Mouse (Mus musculus): Measurements from ENCODE around the gene Atp5d. TPM values are rescaled to one million over a fixed set of nuclear protein-coding genes. Genes with fewer than 3 reads are reported as not detected.

Gene Atp5d
- polyA plus RNA-seq, 1 experiment from 2014 or later: 854 TPM

DNA sequence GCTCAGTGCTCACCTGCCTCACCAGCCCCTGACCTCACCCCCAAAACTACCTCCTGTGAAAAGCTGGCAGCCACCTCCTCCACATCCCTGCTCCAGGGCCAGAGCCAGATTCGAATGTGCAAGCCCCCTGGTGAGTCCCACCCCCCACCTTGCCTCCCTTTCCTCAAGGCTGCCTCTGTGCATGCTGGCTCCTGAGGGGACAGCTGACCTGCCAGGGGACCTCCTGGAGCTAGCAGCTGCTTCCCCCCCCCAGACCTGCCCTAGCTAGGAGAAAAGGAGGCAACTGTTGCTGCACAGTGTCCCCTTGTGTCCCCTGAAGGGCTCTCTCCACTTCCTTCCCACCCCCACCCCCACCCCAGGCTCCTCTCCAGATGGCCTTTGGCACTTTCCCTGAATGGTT is 16.8 kb downstream of the Atp5d start:
- Histone ChIP-seq H3K27me3 (replicated peaks; ENCODE audit: control insufficient read depth, insufficient read depth, low read length) (no peaks in the 10 kb centered on the region), H3K9me3 (ENCODE audit: control insufficient read depth, low read length) (no peaks in the 10 kb centered on the region), H3K27ac (ENCODE audit: low read length) (peak overlapping the region; percentile 34), H3K9ac (ENCODE audit: low read depth, low read length) (peak overlapping the region; percentile 98; the same call in 1 of the 2 replicates), H3K36me3 (ENCODE audit: control insufficient read depth, insufficient read depth, low read length) (peaks cover 29% of the 10 kb centered on the region), H3K4me3 (ENCODE audit: low read length) (no peak overlapping the region), H3K4me1 (ENCODE audit: control insufficient read depth, insufficient read depth, low read length) (peaks cover 78% of the 10 kb centered on the region), H3K4me2 (ENCODE audit: low read depth, low read length) (no peak overlapping the region)
- ATAC-seq: no peak
- WGBS: 60% methylated on average over 1 of the region's 1 CpGs

DNA sequence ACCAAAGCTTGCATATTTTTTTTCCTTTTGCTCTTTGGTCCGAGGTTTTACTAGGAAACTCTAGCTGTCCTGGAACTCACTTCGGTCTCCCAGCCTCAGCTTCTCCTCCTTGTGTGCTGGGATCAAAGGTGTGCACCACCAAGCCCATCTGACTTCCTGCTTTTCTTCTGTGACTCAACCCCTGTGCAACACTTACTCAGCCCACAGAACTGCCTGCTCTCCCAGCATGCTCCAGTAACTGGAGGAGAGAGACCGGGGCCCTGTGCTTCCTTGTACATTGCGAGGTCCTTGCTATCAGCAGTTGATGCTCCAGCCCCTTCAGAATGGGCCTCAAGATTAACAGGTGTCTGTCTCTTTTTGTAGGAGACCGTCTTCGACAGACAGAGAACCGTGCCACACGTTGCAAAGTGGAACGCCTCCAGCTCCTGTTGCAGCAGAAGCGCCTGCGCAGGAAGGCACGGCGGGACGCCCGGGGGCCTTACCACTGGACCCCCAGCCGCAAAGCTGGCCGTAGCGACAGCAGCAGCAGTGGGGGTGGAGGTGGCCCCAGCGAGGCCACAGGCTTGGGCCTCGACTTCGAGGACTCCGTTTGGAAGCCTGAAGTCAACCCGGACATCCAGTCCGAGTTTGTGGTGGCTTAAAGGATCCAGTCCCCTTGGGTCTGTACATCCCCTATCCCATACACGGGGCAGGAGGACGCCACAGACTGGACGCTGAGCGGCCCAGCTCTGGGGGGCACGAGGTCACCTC is 17.7 kb downstream of the Atp5d start:
- no peak overlapping the region for H3K9ac ChIP-seq (ENCODE audit: low read depth, low read length)
- ATAC-seq: no peak
- no peaks in the 10 kb centered on the region for H3K9me3 ChIP-seq (ENCODE audit: control insufficient read depth, low read length)
- peak overlapping the region; percentile 69 for H3K27ac ChIP-seq (ENCODE audit: low read length)
- peaks cover 87% of the 10 kb centered on the region for H3K4me1 ChIP-seq (ENCODE audit: control insufficient read depth, insufficient read depth, low read length)
- H3K27me3 ChIP-seq (replicated peaks; ENCODE audit: control insufficient read depth, insufficient read depth, low read length): no peaks in the 10 kb centered on the region
- no peak overlapping the region for H3K4me2 ChIP-seq (ENCODE audit: low read depth, low read length)
- 80% methylated on average over 29 of the region's 29 CpGs for WGBS
- H3K4me3 ChIP-seq (ENCODE audit: low read length): no peak overlapping the region
- peaks cover 29% of the 10 kb centered on the region for H3K36me3 ChIP-seq (ENCODE audit: control insufficient read depth, insufficient read depth, low read length)

DNA sequence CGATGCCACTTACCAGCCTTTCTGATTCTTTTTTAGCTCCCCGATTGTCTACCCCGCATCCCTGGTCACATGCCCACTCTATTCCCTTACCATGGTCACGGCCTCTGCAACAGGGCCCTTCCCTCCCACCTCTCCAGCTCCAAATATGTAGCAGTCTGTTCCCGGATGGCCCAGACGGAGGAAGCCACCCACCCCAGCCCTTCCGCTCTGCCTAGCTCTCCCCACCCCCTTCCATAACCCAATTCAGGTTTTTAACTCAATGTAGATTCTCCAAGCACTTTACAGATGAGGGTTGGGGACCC is 18.3 kb downstream of the Atp5d start:
- H3K4me2 ChIP-seq (ENCODE audit: low read depth, low read length): no peak overlapping the region
- H3K27ac ChIP-seq (ENCODE audit: low read length): peak overlapping the region; percentile 69; the same call in 1 of the 2 replicates
- peaks cover 29% of the 10 kb centered on the region for H3K36me3 ChIP-seq (ENCODE audit: control insufficient read depth, insufficient read depth, low read length)
- 55% methylated on average over 7 of the region's 7 CpGs for whole genome bisulfite sequencing
- H3K4me1 ChIP-seq (ENCODE audit: control insufficient read depth, insufficient read depth, low read length): peaks cover 89% of the 10 kb centered on the region
- H3K27me3 ChIP-seq (replicated peaks; ENCODE audit: control insufficient read depth, insufficient read depth, low read length): no peaks in the 10 kb centered on the region
- no peak for ATAC-seq
- no peak overlapping the region for H3K9ac ChIP-seq (ENCODE audit: low read depth, low read length)
- no peak overlapping the region for H3K4me3 ChIP-seq (ENCODE audit: low read length)
- no peaks in the 10 kb centered on the region for H3K9me3 ChIP-seq (ENCODE audit: control insufficient read depth, low read length)

DNA sequence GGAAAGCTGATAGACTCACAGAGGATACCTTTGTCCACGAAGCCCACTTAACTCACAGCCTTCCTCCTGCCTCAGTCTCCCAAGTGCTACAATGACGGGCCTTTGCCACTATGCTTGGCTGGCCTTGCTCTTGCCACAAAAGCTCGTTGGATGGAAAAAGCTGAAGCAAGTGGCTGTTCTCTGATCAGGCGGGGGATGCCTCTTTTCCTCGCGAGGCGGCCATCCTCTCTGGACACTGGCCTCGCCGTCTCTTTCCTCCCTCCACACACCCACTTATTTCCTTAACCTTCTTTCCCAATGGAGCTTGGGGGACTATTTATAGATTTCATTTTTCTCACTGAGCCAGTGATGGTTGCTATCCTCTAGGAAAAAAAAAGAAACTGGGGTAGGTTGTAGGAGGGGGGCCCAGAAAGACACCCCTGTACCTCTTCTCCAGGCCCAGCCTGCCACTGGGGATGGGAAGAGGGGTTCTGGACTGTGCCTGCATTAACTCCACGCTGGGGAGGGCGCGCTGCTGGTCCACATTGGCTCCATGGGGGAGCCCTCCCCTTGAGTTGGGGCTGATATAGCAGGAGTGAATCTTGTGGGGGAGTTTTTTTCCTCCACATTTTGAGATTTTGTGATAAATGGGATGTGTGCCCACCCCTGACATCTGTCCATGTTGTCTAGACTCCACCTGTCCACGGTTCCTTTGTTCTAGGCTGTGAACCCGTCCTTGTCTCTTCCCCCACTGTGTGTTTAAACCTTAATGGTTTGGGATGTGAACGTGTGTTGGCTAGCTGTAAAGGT is 18.9 kb downstream of the Atp5d start:
- peaks cover 29% of the 10 kb centered on the region for H3K36me3 ChIP-seq (ENCODE audit: control insufficient read depth, insufficient read depth, low read length)
- no peak for ATAC-seq
- H3K9ac ChIP-seq (ENCODE audit: low read depth, low read length): no peak overlapping the region; the same call in 1 of the 2 replicates

DNA sequence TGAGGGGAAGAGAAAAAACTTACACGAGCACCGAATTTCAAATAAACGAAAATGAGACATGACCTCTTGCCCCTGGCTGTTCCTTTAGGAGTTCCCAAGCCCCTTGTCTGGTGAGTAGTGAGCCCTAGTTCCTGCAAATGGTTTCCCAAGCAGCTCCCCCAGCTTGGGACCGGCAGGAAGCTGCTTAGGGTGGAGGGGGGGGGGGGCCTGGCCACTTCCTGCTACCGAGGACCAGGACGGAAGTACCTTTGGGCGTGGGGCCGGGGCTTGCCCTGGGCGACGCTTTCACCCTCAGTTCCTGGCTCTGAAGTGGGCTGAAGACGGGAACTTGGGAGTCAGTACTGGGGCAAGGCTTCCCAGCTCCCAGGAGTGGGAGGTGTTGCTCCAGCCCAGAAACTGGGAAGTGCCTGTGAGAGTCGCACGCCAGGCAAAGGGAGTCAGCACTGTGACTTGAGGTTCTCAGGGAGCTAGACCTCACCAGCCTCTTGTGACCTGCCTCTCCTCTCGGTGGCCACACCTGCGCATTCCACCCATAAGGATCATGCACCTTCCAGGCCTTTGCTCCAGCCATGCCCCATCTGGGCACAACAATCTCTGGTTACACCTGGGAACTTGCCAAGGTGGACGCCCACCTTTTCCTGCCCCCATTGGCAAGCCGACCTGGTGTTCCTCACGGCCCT is 20.0 kb downstream of the Atp5d start:
- Histone ChIP-seq H3K4me3 (ENCODE audit: low read length) (no peak overlapping the region), H3K9me3 (ENCODE audit: control insufficient read depth, low read length) (no peaks in the 10 kb centered on the region), H3K4me1 (ENCODE audit: control insufficient read depth, insufficient read depth, low read length) (peaks cover 88% of the 10 kb centered on the region), H3K9ac (ENCODE audit: low read depth, low read length) (peak overlapping the region; percentile 52), H3K27me3 (replicated peaks; ENCODE audit: control insufficient read depth, insufficient read depth, low read length) (no peaks in the 10 kb centered on the region), H3K27ac (ENCODE audit: low read length) (peak overlapping the region; percentile 98), H3K4me2 (ENCODE audit: low read depth, low read length) (peak overlapping the region; percentile 9; the same call in 1 of the 2 replicates), H3K36me3 (ENCODE audit: control insufficient read depth, insufficient read depth, low read length) (peaks cover 27% of the 10 kb centered on the region)
- 11% methylated on average over 18 of the region's 18 CpGs for WGBS
- peak; percentile 5; the same call in 1 of the 2 replicates for ATAC-seq

More for the DNA sequence above, 18.9 kb downstream of the Atp5d start:
- WGBS: 63% methylated on average over 15 of the region's 15 CpGs
- Histone ChIP-seq H3K4me2 (ENCODE audit: low read depth, low read length) (no peak overlapping the region), H3K4me3 (ENCODE audit: low read length) (no peak overlapping the region), H3K27ac (ENCODE audit: low read length) (peak overlapping the region; percentile 65), H3K9me3 (ENCODE audit: control insufficient read depth, low read length) (no peaks in the 10 kb centered on the region), H3K4me1 (ENCODE audit: control insufficient read depth, insufficient read depth, low read length) (peaks cover 89% of the 10 kb centered on the region), H3K27me3 (replicated peaks; ENCODE audit: control insufficient read depth, insufficient read depth, low read length) (no peaks in the 10 kb centered on the region)

DNA sequence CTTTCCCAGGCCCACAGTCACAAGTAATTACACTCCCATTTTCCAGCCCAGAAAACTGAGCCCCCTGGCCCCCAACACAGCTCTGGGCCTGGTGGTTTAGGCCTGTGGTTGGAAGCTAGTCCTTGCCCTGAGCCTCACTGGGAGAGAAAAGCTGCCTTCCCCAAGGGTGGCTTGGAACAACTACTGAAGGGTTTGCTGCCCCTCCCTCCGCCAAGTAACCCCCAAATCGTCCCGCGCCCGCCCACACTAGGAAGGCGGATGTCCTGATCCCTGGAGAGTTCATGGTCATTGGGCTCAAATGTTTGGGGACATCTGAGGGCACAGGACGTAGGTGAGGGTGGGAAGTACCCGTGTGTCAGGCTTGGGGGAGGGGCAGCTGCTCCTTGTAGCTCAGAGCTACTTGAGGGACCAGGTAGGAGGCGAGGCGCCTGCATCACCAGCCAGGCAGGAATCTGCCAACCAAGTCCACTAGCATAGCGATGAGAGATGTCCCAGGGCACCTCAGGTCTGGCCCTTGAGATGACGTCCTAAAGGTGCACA is 20.7 kb downstream of the Atp5d start:
- peak; percentile 2; the same call in 1 of the 2 replicates for ATAC-seq
- peak overlapping the region; percentile 84 for H3K4me2 ChIP-seq (ENCODE audit: low read depth, low read length)
- H3K4me1 ChIP-seq (ENCODE audit: control insufficient read depth, insufficient read depth, low read length): peaks cover 87% of the 10 kb centered on the region
- H3K36me3 ChIP-seq (ENCODE audit: control insufficient read depth, insufficient read depth, low read length): peaks cover 21% of the 10 kb centered on the region
- H3K9ac ChIP-seq (ENCODE audit: low read depth, low read length): peak overlapping the region; percentile 52
- peak overlapping the region; percentile 98 for H3K27ac ChIP-seq (ENCODE audit: low read length)
- 10% methylated on average over 12 of the region's 12 CpGs for WGBS
- H3K27me3 ChIP-seq (replicated peaks; ENCODE audit: control insufficient read depth, insufficient read depth, low read length): no peaks in the 10 kb centered on the region
- no peaks in the 10 kb centered on the region for H3K9me3 ChIP-seq (ENCODE audit: control insufficient read depth, low read length)
- H3K4me3 ChIP-seq (ENCODE audit: low read length): peak overlapping the region; percentile 50

DNA sequence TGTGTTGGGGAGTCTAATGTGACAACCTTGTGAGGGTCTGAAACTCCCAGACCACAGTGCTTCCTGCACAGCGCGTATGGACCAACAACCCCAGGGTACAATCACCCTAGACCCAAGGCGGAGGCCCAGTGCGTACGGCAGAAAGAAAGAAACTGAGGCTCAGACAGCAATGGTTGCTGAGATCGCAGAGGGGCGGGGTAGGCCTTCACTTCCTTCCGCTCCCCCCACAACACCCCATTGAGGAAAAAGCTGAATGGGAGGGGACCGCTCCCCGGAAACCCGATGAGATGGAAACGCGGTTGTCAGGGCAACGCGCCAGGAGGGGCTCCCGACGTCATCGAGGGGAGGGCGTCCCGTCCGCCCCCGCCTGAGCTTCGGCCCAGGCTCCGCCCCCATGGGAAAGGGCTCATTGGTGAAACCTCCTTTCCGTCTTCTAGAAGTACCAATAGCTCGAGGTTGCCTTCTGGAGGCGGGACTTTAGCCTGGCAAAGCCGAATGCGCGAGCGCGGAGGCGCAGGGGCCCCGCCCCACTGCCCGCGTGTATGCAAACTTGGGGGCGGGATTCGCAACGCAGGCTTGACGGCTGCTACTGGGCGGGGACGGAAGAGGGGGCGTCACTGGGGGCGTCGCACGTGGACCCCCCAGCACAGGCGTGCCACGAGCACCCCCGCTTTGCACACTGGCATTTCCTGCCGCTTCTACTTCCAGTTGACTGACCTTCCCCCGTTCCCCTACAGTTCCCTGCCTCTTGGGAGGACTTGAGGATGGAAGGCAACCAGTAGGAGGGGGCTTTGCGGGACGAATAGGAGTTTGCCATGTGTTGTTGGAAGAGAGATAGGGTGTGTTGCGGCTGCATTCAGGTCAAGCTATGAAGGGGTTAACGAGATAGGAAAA is 21.4 kb downstream of the Atp5d start:
- under 1% methylated on average over 55 of the region's 55 CpGs for WGBS
- peak overlapping the region; percentile 98 for H3K27ac ChIP-seq (ENCODE audit: low read length)
- H3K36me3 ChIP-seq (ENCODE audit: control insufficient read depth, insufficient read depth, low read length): peaks cover 16% of the 10 kb centered on the region
- peak; percentile 74 for ATAC-seq
- no peaks in the 10 kb centered on the region for H3K9me3 ChIP-seq (ENCODE audit: control insufficient read depth, low read length)
- peaks cover 86% of the 10 kb centered on the region for H3K4me1 ChIP-seq (ENCODE audit: control insufficient read depth, insufficient read depth, low read length)
- H3K4me3 ChIP-seq (ENCODE audit: low read length): peak overlapping the region; percentile 50
- peak overlapping the region; percentile 84 for H3K4me2 ChIP-seq (ENCODE audit: low read depth, low read length)
- peak overlapping the region; percentile 70 for H3K9ac ChIP-seq (ENCODE audit: low read depth, low read length)
- no peaks in the 10 kb centered on the region for H3K27me3 ChIP-seq (replicated peaks; ENCODE audit: control insufficient read depth, insufficient read depth, low read length)

DNA sequence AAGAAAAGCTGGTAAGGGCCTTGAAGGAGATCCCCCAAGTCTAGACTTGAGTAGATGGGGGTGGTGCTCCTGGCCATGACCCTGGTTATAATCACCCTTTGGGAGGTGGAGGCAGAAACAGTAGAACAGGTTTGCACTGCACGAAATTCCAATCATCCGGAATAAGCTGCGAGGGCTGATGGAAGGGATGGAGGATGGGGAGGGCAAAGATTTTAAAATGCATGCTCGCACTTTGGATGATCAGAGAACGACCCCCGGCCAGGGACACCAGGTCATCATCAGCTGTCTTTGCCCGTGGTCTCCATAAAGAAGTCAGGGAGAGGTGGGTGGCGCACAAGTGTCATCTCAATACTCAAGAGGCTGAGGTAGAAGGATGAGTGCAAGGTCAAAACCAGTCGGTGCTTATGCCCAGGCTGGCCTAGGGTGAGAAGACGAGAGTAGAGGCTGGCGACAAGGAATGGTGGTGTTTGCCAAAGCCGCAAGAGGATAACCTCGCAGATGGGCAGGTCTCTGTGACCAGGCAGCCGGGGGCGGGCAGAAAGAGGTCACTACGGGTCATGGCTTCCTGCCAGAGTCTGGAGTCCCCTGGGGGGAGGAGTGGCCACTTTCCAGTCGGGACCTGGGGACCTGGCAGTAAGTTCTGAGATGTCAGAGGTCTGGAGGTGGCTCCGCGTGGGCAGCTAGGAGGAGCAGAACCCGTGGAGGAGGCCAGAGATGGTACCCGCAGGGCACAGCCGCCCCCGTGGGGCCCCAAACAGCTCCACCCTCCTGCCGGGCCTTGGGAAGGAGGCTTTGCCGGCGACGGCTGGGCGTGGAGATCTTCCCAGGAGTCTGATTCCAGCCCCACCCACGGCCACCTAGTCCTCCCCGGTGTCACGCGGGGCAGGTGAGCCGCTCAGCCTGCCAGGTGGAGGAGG is 22.3 kb downstream of the Atp5d start:
- Histone ChIP-seq H3K36me3 (ENCODE audit: control insufficient read depth, insufficient read depth, low read length) (peaks cover 7% of the 10 kb centered on the region; the same call in 1 of the 2 replicates), H3K4me2 (ENCODE audit: low read depth, low read length) (peak overlapping the region; percentile 84), H3K9ac (ENCODE audit: low read depth, low read length) (peak overlapping the region; percentile 70), H3K27me3 (replicated peaks; ENCODE audit: control insufficient read depth, insufficient read depth, low read length) (no peaks in the 10 kb centered on the region), H3K4me1 (ENCODE audit: control insufficient read depth, insufficient read depth, low read length) (peaks cover 83% of the 10 kb centered on the region), H3K27ac (ENCODE audit: low read length) (peak overlapping the region; percentile 98), H3K9me3 (ENCODE audit: control insufficient read depth, low read length) (no peaks in the 10 kb centered on the region), H3K4me3 (ENCODE audit: low read length) (peak overlapping the region; percentile 50)
- peak; percentile 24 for ATAC-seq
- WGBS: 2% methylated on average over 33 of the region's 33 CpGs

Data from intestine, embryonic 16.5 days (tissue).